Mouse (Mus musculus) embryonic facial prominence, embryonic 14.5 days (tissue): ENCODE results near the gene Tank. TPM values are rescaled to one million over a fixed set of nuclear protein-coding genes. Genes with fewer than 3 reads are reported as not detected.

ENCODE experiments used
- ATAC-seq: fragments of 200-750 bp; cut with Nextera tagmentation; 2 replicates; pipeline ENCODE4 v1.8.0; 2017; ENCODE audit warnings: low read depth, moderate number of reproducible peaks, moderate TSS enrichment
- DNase-seq: peaks from one replicate; pipeline ENCODE4 v3.0.0-alpha.2; 2015; ENCODE audit warnings: low spot score
- H3K27ac ChIP-seq: fragments of 300-500 bp; sonication (generic); replicated peaks from 2 replicates; pipeline ENCODE4 v1.5.1; 2014; ENCODE audit warnings: low read depth, mild to moderate bottlenecking, low read length, moderate library complexity
- H3K27me3 ChIP-seq: fragments of 300-500 bp; sonication (generic); replicated peaks from 2 replicates; pipeline ENCODE4 v1.6.1; 2014; ENCODE audit warnings: low read length; ENCODE audit not compliant: control insufficient read depth, insufficient read depth
- H3K36me3 ChIP-seq: fragments of 300-500 bp; sonication (generic); 2 replicates; pipeline ENCODE4 v1.6.1; 2014; ENCODE audit warnings: low read length, mixed read lengths; ENCODE audit not compliant: control insufficient read depth, insufficient read depth
- H3K4me1 ChIP-seq: fragments of 300-500 bp; sonication (generic); 2 replicates; pipeline ENCODE4 v1.6.1; 2014; ENCODE audit warnings: antibody characterized with exemption, low read length; ENCODE audit not compliant: control insufficient read depth, insufficient read depth
- H3K4me2 ChIP-seq: fragments of 300-500 bp; sonication (generic); 2 replicates; pipeline ENCODE4 v1.6.1; 2014; ENCODE audit warnings: low read depth, mild to moderate bottlenecking, low read length, moderate library complexity, mixed read lengths
- H3K4me3 ChIP-seq: fragments of 300-500 bp; sonication (generic); 2 replicates; pipeline ENCODE4 v1.5.1; 2014; ENCODE audit warnings: low read depth, mild to moderate bottlenecking, low read length
- H3K9ac ChIP-seq: fragments of 300-500 bp; sonication (generic); 2 replicates; pipeline ENCODE4 v1.6.1; 2014; ENCODE audit warnings: low read depth, mild to moderate bottlenecking, low read length, moderate library complexity, mixed read lengths
- H3K9me3 ChIP-seq: fragments of 300-500 bp; sonication (generic); 2 replicates; pipeline ENCODE4 v1.6.1; 2016; ENCODE audit warnings: low read length; ENCODE audit not compliant: control insufficient read depth
- WGBS: fragments of 180-500 bp; shearing (Covaris S2); extraction: QIAGEN DNeasy Blood & Tissue Kit; methylation state at CpG from one replicate; pipeline ENCODE4 v1.1.7; 2014; 5-methylcytosine and 5-hydroxymethylcytosine counted together
- polyA plus RNA-seq: library from polyadenylated mRNA; unstranded; fragments of >200 nt; fragmentation: Nextera tagmentation; extraction: Ambion mirVana; gene quantifications from 2 replicates; pipeline ENCODE4 v1.2.1, GENCODE M21; 2014

The Tank gene
- polyA plus RNA-seq, 1 experiment from 2014 or later, result 35.1 TPM

- H3K36me3 ChIP-seq, result no peaks in the 10 kb centered on the region
- WGBS, result 85% methylated on average over 1 of the region's 1 CpGs
- no peaks in the 10 kb centered on the region for H3K9me3 ChIP-seq
- H3K4me1 ChIP-seq, result no peaks in the 10 kb centered on the region
- no peak for DNase-seq
- H3K9ac ChIP-seq, result no peak overlapping the region
- no peak overlapping the region for H3K4me3 ChIP-seq
- H3K4me2 ChIP-seq, result no peak overlapping the region
- H3K27me3 ChIP-seq, result no peaks in the 10 kb centered on the region
- no peak for ATAC-seq
- no peak overlapping the region for H3K27ac ChIP-seq
These were observed 28.6 kb downstream of the Tank start for GRCm38 (mm10) chr2:61606942-61607341.

GRCm38 (mm10) chr2:61623996-61624395 lies 45.6 kb downstream of the Tank start:
- 0 out of 2 replicates have a peak, but pooled peaks cover 4% of the 10 kb centered on the region for H3K9me3 ChIP-seq
- ATAC-seq, result no peak
- H3K27ac ChIP-seq, result no peak overlapping the region
- no peaks in the 10 kb centered on the region for H3K27me3 ChIP-seq
- peaks cover 38% of the 10 kb centered on the region for H3K36me3 ChIP-seq
- no peak overlapping the region for H3K4me2 ChIP-seq
- no peaks in the 10 kb centered on the region for H3K4me1 ChIP-seq
- no peak overlapping the region for H3K4me3 ChIP-seq
- H3K9ac ChIP-seq, result no peak overlapping the region
- no peak for DNase-seq

- Histone ChIP-seq H3K9ac (no peak overlapping the region), H3K27me3 (no peaks in the 10 kb centered on the region), H3K27ac (no peak overlapping the region), H3K9me3 (no peaks in the 10 kb centered on the region), H3K4me2 (no peak overlapping the region), H3K4me3 (no peak overlapping the region), H3K36me3 (peaks cover 15% of the 10 kb centered on the region), H3K4me1 (no peaks in the 10 kb centered on the region)
- ATAC-seq (no peak), DNase-seq (no peak)
- 85% methylated on average over 3 of the region's 3 CpGs for WGBS
These were observed 52.6 kb downstream of the Tank start for GRCm38 (mm10) chr2:61630864-61631555.

- Histone ChIP-seq H3K9me3 (no peaks in the 10 kb centered on the region), H3K27ac (no peak overlapping the region), H3K9ac (no peak overlapping the region), H3K4me3 (no peak overlapping the region), H3K4me1 (no peaks in the 10 kb centered on the region), H3K36me3 (no peaks in the 10 kb centered on the region), H3K27me3 (no peaks in the 10 kb centered on the region), H3K4me2 (no peak overlapping the region)
- WGBS, result 97% methylated on average over 1 of the region's 1 CpGs
- ATAC-seq (no peak), DNase-seq (no peak)
These were observed 56.7 kb downstream of the Tank start for GRCm38 (mm10) chr2:61635099-61635498.

GRCm38 (mm10) chr2:61638182-61638581 lies 59.8 kb downstream of the Tank start:
- no peak overlapping the region for H3K9ac ChIP-seq
- H3K4me3 ChIP-seq, result no peak overlapping the region
- no peaks in the 10 kb centered on the region for H3K9me3 ChIP-seq
- no peaks in the 10 kb centered on the region for H3K27me3 ChIP-seq
- no peak for DNase-seq
- WGBS, result 75% methylated on average over 6 of the region's 6 CpGs
- no peak overlapping the region for H3K4me2 ChIP-seq
- H3K4me1 ChIP-seq, result no peaks in the 10 kb centered on the region
- no peaks in the 10 kb centered on the region for H3K36me3 ChIP-seq
- ATAC-seq, result no peak
- no peak overlapping the region for H3K27ac ChIP-seq

GRCm38 (mm10) chr2:61642452-61643368 lies 64.3 kb downstream of the Tank start:
- Histone ChIP-seq H3K27me3 (no peaks in the 10 kb centered on the region), H3K9me3 (no peaks in the 10 kb centered on the region), H3K9ac (no peak overlapping the region), H3K27ac (no peak overlapping the region), H3K36me3 (no peaks in the 10 kb centered on the region), H3K4me3 (no peak overlapping the region), H3K4me1 (no peaks in the 10 kb centered on the region), H3K4me2 (no peak overlapping the region)
- peak; percentile 77 for DNase-seq
- WGBS, result 52% methylated on average over 6 of the region's 6 CpGs
- ATAC-seq, result peak; percentile 76

GRCm38 (mm10) chr2:61651206-61651605 lies 72.8 kb downstream of the Tank start:
- no peak for ATAC-seq
- Histone ChIP-seq H3K27me3 (no peaks in the 10 kb centered on the region), H3K4me1 (no peaks in the 10 kb centered on the region; the same call in 1 of the 2 replicates), H3K4me3 (no peak overlapping the region), H3K4me2 (no peak overlapping the region), H3K36me3 (peaks cover 12% of the 10 kb centered on the region; the same call in 1 of the 2 replicates), H3K9ac (no peak overlapping the region), H3K9me3 (no peaks in the 10 kb centered on the region), H3K27ac (no peak overlapping the region)
- no peak for DNase-seq
- 87% methylated on average over 4 of the region's 4 CpGs for WGBS

GRCm38 (mm10) chr2:61651640-61652039 lies 73.3 kb downstream of the Tank start:
- ATAC-seq (no peak), DNase-seq (no peak)
- H3K27ac ChIP-seq, result no peak overlapping the region
- no peak overlapping the region for H3K9ac ChIP-seq
- 86% methylated on average over 3 of the region's 3 CpGs for WGBS
- peaks cover 12% of the 10 kb centered on the region; the same call in 1 of the 2 replicates for H3K36me3 ChIP-seq
- H3K4me1 ChIP-seq, result no peaks in the 10 kb centered on the region; the same call in 1 of the 2 replicates
- H3K9me3 ChIP-seq, result no peaks in the 10 kb centered on the region
- no peak overlapping the region for H3K4me3 ChIP-seq
- no peak overlapping the region for H3K4me2 ChIP-seq
- H3K27me3 ChIP-seq, result no peaks in the 10 kb centered on the region; the same call in 1 of the 2 replicates
